Mouse (Mus musculus): Measurements from ENCODE around the gene Slc39a7.

GRCm38 (mm10) chr17:34031465-34032173 lies at the start of gene Slc39a7, which contains the start of gene Rxrb:
- peak; percentile 62 for TF ChIP-seq POLR2A (IDR thresholded peaks at IDR 0.05; ENCODE audit: insufficient read length, low read depth)
- TF ChIP-seq TCF3 (IDR thresholded peaks at IDR 0.05; ENCODE audit: insufficient read length, low read depth), result no peak
- no peak for TF ChIP-seq USF1 (IDR thresholded peaks at IDR 0.05; ENCODE audit: low read depth)
- no peak for TF ChIP-seq MAX (IDR thresholded peaks at IDR 0.05; ENCODE audit: low read depth)
- no peak for TF ChIP-seq E2F4 (IDR thresholded peaks at IDR 0.05; ENCODE audit: insufficient read depth)
- TF ChIP-seq MYOD1 (IDR thresholded peaks at IDR 0.05; ENCODE audit: control insufficient read depth in 1 of 3, insufficient read length in 2 of 3, low read depth in 2 of 3), result no peak
- no peak for TF ChIP-seq SRF (IDR thresholded peaks at IDR 0.05; ENCODE audit: control insufficient read depth, insufficient read length, low read depth)
- TF ChIP-seq POLR2AphosphoS2 (IDR thresholded peaks at IDR 0.05; ENCODE audit: insufficient read length, low read depth), result peak; percentile 80
- TF ChIP-seq CEBPB (IDR thresholded peaks at IDR 0.05; ENCODE audit: insufficient read depth, poor library complexity, severe bottlenecking), result no peak
- TF ChIP-seq MYOG (IDR thresholded peaks at IDR 0.05; ENCODE audit: control insufficient read depth in 1 of 3, insufficient read depth in 1 of 3, insufficient read length in 2 of 3, low read depth in 2 of 3), result peak in 1 of 3 experiments; percentile 4
- no peak for TF ChIP-seq TCF12 (IDR thresholded peaks at IDR 0.05; ENCODE audit: insufficient read depth, poor library complexity, severe bottlenecking)
- TF ChIP-seq REST (IDR thresholded peaks at IDR 0.05; ENCODE audit: insufficient read depth, insufficient read length), result no peak
